Mouse (Mus musculus) heart, postnatal 0 days (tissue): ENCODE measurements at regions not wholly inside any gene's neighbourhood (a gene's known extent, or its start where the extent isn't known, plus 50 kb on each side); places are given as distances from the start of the nearest gene placed in this dataset.

Experiments
- ATAC-seq: fragments of 200-750 bp; cut with Nextera tagmentation; 2 replicates; pipeline ENCODE4 v1.8.0; 2017; ENCODE audit warnings: low read depth, moderate number of reproducible peaks, moderate library complexity; ENCODE audit not compliant: insufficient read depth
- DNase-seq: peaks from one replicate; pipeline ENCODE4 v3.0.0-alpha.2; 2016; ENCODE audit warnings: low spot score
- H3K27ac ChIP-seq: fragments of 300-500 bp; sonication (generic); 2 replicates; pipeline ENCODE4 v1.5.1; 2014; ENCODE audit warnings: low read depth, mild to moderate bottlenecking
- H3K27me3 ChIP-seq: fragments of 300-500 bp; sonication (generic); 2 replicates; pipeline ENCODE4 v1.6.1; 2014; ENCODE audit warnings: low read length, mixed read lengths; ENCODE audit not compliant: control insufficient read depth, insufficient read depth
- H3K36me3 ChIP-seq: fragments of 300-500 bp; sonication (generic); replicated peaks from 2 replicates; pipeline ENCODE4 v1.6.1; 2014; ENCODE audit warnings: low read length, mixed read lengths; ENCODE audit not compliant: control insufficient read depth, insufficient read depth
- H3K4me1 ChIP-seq: fragments of 300-500 bp; sonication (generic); 2 replicates; pipeline ENCODE4 v1.6.1; 2014; ENCODE audit warnings: antibody characterized with exemption; ENCODE audit not compliant: control insufficient read depth, insufficient read depth
- H3K4me2 ChIP-seq: fragments of 300-500 bp; sonication (generic); 2 replicates; pipeline ENCODE4 v1.6.1; 2014; ENCODE audit warnings: low read depth, mild to moderate bottlenecking, low read length, moderate library complexity
- H3K4me3 ChIP-seq: fragments of 300-500 bp; sonication (generic); 2 replicates; pipeline ENCODE4 v1.5.1; 2014; ENCODE audit warnings: low read depth, low read length
- H3K9ac ChIP-seq: fragments of 300-500 bp; sonication (generic); replicated peaks from 2 replicates; pipeline ENCODE4 v1.6.1; 2014; ENCODE audit warnings: low read depth, low read length, mixed read lengths
- H3K9me3 ChIP-seq: fragments of 300-500 bp; sonication (generic); replicated peaks from 2 replicates; pipeline ENCODE4 v1.6.1; 2016; ENCODE audit warnings: low read length; ENCODE audit not compliant: control insufficient read depth
- CTCF ChIP-seq: IDR thresholded peaks from 2 replicates; pipeline ENCODE4 v1.5.1; 2016; ENCODE audit warnings: antibody characterized with exemption, control low read depth, low read depth
- EP300 ChIP-seq: IDR thresholded peaks from 2 replicates; pipeline ENCODE4 v1.6.1; 2016; ENCODE audit warnings: antibody characterized with exemption, low read depth
- WGBS: fragments of 180-500 bp; shearing (Covaris S2); extraction: QIAGEN DNeasy Blood & Tissue Kit; methylation state at CpG from one replicate; pipeline ENCODE4 v1.1.7; 2014; 5-methylcytosine and 5-hydroxymethylcytosine counted together

DNA sequence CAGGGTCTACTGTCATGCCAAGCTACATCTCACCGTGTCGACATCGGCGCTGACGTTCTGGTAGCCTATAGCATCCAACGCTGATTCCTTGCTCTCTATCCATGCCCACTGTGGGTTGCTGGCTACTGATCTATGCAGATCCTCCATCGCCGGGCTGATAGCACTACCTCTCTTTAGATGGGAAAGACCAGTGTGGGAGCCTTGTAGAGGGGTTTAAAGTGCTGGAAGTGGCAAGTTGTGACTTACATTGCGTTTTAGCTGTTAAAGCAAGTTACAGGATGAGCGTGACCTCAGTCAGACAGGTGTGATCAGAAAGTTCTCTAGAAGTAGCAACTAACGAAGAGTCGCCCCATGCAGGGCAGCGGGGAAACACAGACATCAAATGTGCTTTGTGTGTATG lies 160.9 kb downstream of the Kdr start:
- Histone ChIP-seq H3K9me3 (no peaks in the 10 kb centered on the region), H3K9ac (no peak overlapping the region), H3K36me3 (no peaks in the 10 kb centered on the region), H3K4me2 (no peak overlapping the region), H3K27ac (no peak overlapping the region), H3K4me3 (no peak overlapping the region), H3K4me1 (no peaks in the 10 kb centered on the region), H3K27me3 (no peaks in the 10 kb centered on the region)
- TF ChIP-seq EP300 (no peak), CTCF (no peak)
- DNase-seq (no peak), ATAC-seq (no peak)
- 92% methylated on average over 13 of the region's 13 CpGs for WGBS

DNA sequence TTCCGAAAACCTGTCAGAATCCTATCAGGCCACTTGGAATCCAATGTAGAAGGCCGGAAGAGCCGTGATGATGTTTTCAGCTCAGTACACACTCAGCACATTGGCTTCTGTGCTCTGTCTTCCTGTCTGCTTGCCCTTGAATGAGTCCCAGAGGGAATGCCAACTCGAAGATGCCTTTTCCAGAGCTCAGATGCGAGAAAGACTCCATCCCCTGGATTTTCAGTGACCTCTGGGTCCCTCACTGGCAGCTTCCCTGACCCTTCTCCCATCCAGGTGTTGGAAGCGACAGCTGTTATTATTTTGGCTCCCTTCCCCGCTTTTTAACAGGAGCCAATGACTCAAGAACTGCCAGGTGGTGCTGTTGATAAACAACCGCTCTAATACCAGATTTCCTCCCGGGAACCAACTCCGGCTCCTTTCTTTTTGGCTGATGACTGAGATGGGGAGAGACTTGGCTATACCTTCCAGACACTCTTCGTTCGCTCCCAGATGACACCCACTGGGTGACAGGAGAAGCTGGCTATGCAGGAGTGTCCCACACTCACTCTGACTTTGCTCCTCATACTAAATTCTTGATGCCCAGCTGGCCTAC lies 163.8 kb downstream of the Kdr start:
- Histone ChIP-seq H3K36me3 (no peaks in the 10 kb centered on the region), H3K27me3 (no peaks in the 10 kb centered on the region), H3K9ac (no peak overlapping the region), H3K9me3 (no peaks in the 10 kb centered on the region), H3K4me2 (no peak overlapping the region), H3K4me1 (no peaks in the 10 kb centered on the region), H3K27ac (no peak overlapping the region), H3K4me3 (no peak overlapping the region)
- TF ChIP-seq EP300 (peak; percentile 74), CTCF (no peak)
- 32% methylated on average over 12 of the region's 12 CpGs for WGBS
- DNase-seq, result peak; percentile 14
- peak; percentile 39 for ATAC-seq

DNA sequence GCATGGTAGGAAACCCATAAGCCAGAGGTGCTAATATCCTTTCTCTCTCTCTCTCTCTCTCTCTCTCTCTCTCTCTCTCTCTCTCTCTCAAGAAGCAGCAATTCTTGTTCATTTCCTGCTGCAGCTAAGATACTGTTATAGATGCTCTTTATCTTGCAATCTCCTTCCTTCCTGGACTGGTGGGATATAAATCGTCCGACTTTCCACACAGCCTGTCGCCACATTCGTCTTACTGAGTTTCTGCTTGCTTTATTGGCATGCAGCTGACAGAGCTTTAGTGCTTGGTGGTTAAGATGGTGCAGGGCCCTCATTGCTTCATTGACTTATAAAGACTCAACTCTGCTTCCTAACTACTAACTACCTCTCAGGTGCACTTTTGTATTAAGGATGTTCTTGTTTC lies 165.6 kb downstream of the Kdr start:
- Histone ChIP-seq H3K4me3 (no peak overlapping the region), H3K27me3 (no peaks in the 10 kb centered on the region), H3K9ac (no peak overlapping the region), H3K36me3 (no peaks in the 10 kb centered on the region), H3K9me3 (no peaks in the 10 kb centered on the region), H3K4me1 (no peaks in the 10 kb centered on the region), H3K27ac (no peak overlapping the region), H3K4me2 (no peak overlapping the region)
- 47% methylated on average over 4 of the region's 4 CpGs for WGBS
- no peak for TF ChIP-seq CTCF
- no peak for TF ChIP-seq EP300
- ATAC-seq (no peak), DNase-seq (no peak)

DNA sequence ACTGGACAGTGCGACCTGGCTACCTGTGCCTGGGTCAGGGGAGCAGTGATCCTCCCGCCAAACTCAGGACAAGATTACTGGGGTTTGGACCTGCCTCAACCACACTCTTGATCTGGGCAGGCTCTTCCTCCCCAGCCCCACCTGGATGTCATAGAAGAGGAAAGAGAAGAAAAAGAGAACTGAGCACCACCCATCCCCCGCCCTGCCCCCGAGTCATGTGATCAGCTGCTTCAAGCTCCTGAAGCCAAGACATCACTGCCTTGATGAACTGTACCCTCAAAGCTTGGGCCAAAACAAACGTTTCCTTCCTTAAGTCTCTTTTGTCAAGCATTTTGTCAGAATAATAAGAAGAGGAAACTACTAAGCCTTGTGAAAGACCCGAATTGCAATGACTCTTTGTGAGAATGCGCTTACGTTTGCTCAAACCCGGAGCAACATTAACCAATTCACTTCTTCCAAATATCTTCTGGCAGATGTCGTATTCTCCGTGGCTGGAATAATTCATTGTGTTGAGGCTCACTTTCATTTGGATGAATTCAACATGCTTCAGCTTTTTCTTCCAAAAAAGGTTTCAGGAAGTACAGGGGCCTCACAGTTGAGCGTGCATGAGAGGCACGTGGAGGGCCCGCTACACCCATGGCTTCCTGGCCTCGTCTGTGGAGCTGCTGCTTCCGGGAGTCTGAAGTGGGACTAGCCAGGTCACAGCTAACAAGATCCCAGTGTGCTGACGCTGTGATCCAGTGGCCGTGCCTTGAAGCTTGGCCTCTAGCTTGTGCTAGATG lies 169.5 kb downstream of the Kdr start:
- Histone ChIP-seq H3K4me2 (no peak overlapping the region), H3K27me3 (no peaks in the 10 kb centered on the region), H3K27ac (no peak overlapping the region), H3K4me1 (no peaks in the 10 kb centered on the region), H3K4me3 (no peak overlapping the region), H3K9me3 (no peaks in the 10 kb centered on the region), H3K9ac (no peak overlapping the region), H3K36me3 (no peaks in the 10 kb centered on the region)
- TF ChIP-seq CTCF (no peak), EP300 (no peak)
- DNase-seq (no peak), ATAC-seq (no peak)
- WGBS, result 69% methylated on average over 18 of the region's 18 CpGs

DNA sequence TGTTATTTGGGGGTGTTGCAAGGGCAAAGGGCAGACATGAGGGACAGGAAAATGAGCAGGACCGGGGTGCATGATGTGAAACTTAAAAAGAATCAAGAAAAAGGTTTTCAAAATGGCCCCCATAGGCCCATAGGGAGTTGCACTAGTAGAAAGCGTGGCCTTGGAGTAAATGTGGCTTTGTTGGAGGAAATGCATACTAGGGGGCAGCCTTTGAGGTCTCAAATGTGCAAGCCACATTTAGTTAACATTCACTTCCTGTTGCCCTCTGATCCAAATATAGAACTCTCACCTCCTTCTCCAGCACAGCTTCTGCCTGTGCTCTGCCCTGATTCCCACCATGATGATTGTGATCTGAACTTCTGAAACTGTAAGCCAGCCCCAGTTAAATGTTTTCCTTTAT lies 173.2 kb downstream of the Kdr start:
- Histone ChIP-seq H3K9me3 (no peaks in the 10 kb centered on the region), H3K27ac (no peak overlapping the region), H3K4me2 (no peak overlapping the region), H3K4me3 (no peak overlapping the region), H3K27me3 (no peaks in the 10 kb centered on the region), H3K36me3 (no peaks in the 10 kb centered on the region), H3K9ac (no peak overlapping the region), H3K4me1 (no peaks in the 10 kb centered on the region)
- 88% methylated on average over 2 of the region's 2 CpGs for WGBS
- DNase-seq (no peak), ATAC-seq (no peak)
- TF ChIP-seq EP300 (no peak), CTCF (no peak)
